Mouse (Mus musculus): ENCODE data around the gene Gm49342. TPM values are rescaled to one million over a fixed set of nuclear protein-coding genes. Genes with fewer than 3 reads are reported as not detected.
A peak's percentile ranks its signal among the peaks of the same experiment; 100 is the strongest.
"Not testable (repeated sequence)": the region's sequence is repeated elsewhere in the genome, so short reads cannot be mapped to it uniquely, and the experiment has no call there.

The Gm49342 gene
- total and polyA plus RNA-seq, 2 experiments from 2014 or later, result not detected

DNA sequence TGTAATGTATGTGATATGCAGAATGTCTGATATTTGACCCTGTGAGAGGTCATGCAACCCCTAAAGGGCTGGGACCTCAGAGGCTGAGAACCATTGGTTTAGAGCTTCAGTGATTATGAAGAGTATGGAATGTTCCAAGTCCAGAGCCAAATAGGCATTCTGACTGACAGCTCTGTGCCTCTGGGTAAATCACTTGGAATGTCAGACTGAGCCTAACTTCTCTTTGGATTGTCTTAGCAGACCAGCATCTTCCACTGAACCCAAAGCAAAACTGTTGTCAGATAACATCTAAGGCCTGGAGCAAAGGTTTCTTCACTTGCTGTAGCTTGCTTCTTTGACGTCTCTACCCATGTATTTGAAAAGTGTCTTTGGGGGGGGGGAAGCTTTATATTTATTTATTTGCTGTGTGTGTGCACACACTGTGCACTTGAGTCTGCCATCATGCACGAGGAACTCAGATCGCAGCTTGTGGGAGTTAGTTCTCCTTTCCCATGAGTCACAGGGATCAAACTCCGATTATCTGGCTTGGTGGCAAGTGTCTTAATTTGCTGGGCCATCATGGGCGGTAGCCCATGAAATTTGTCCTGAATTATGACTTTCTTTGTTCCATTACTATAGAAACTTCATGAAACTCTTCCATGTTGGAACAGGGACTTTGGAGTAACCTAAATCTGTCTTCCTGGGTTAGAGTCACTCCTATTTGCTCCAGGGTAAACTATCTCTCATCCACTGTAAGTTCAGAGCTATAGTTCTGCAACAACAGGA is 24.1 kb downstream of the Gm49342 start:
- WGBS, result 88% methylated on average over 5 of the region's 5 CpGs
- Histone ChIP-seq H3K27ac (ENCODE audit: low read depth) (no peak overlapping the region), H3K36me3 (replicated peaks; ENCODE audit: control insufficient read depth, insufficient read depth, low read length) (no peaks in the 10 kb centered on the region), H3K4me3 (ENCODE audit: low read depth, low read length) (no peak overlapping the region), H3K9ac (replicated peaks; ENCODE audit: low read depth, low read length) (no peak overlapping the region), H3K9me3 (replicated peaks; ENCODE audit: control insufficient read depth, low read length) (no peaks in the 10 kb centered on the region), H3K27me3 (ENCODE audit: control insufficient read depth, insufficient read depth, low read length) (no peaks in the 10 kb centered on the region), H3K4me2 (ENCODE audit: low read depth, low read length) (no peak overlapping the region), H3K4me1 (ENCODE audit: control insufficient read depth, insufficient read depth) (no peaks in the 10 kb centered on the region)
- no peak for ATAC-seq (ENCODE audit: insufficient read depth, low read depth)
- no peak for DNase-seq (ENCODE audit: low spot score)
- no peak for TF ChIP-seq EP300 (IDR thresholded peaks at IDR 0.05; ENCODE audit: low read depth)
- no peak for TF ChIP-seq CTCF (IDR thresholded peaks at IDR 0.05; ENCODE audit: low read depth)

DNA sequence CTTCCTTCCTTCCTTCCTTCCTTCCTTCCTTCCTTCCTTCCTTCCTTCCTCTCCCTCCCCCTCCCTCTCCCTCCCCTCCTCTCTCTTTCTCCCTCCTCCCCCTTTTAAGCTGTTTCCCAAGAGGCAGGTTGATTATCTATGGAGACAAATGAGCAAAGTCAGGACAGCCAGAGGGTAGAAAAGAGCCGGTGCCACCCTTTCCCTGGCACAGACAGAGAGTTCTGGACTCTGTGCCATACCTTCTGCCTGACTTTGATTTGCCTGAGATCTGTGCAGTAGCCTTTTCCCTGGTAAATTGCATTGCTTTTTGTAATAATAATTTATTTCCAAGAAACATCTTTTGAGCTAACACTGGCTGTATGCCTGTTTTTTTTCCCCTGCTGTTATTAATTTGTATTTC is 24.7 kb downstream of the Gm49342 start:
- 33% methylated on average over 1 of the region's 1 CpGs for WGBS
- ATAC-seq (ENCODE audit: insufficient read depth, low read depth), result no peak
- DNase-seq (ENCODE audit: low spot score), result no peak
- H3K27ac ChIP-seq (ENCODE audit: low read depth), result no peak overlapping the region
- TF ChIP-seq EP300 (IDR thresholded peaks at IDR 0.05; ENCODE audit: low read depth) (no peak), CTCF (IDR thresholded peaks at IDR 0.05; ENCODE audit: low read depth) (no peak)
- H3K4me3 ChIP-seq (ENCODE audit: low read depth, low read length), result no peak overlapping the region
- no peaks in the 10 kb centered on the region for H3K27me3 ChIP-seq (ENCODE audit: control insufficient read depth, insufficient read depth, low read length)
- H3K9ac ChIP-seq (replicated peaks; ENCODE audit: low read depth, low read length), result no peak overlapping the region
- H3K4me1 ChIP-seq (ENCODE audit: control insufficient read depth, insufficient read depth), result no peaks in the 10 kb centered on the region
- 0 out of 2 replicates have a peak overlapping the region, but pooled peaks have one; percentile 22 for H3K4me2 ChIP-seq (ENCODE audit: low read depth, low read length)
- no peaks in the 10 kb centered on the region for H3K9me3 ChIP-seq (replicated peaks; ENCODE audit: control insufficient read depth, low read length)
- H3K36me3 ChIP-seq (replicated peaks; ENCODE audit: control insufficient read depth, insufficient read depth, low read length), result no peaks in the 10 kb centered on the region

DNA sequence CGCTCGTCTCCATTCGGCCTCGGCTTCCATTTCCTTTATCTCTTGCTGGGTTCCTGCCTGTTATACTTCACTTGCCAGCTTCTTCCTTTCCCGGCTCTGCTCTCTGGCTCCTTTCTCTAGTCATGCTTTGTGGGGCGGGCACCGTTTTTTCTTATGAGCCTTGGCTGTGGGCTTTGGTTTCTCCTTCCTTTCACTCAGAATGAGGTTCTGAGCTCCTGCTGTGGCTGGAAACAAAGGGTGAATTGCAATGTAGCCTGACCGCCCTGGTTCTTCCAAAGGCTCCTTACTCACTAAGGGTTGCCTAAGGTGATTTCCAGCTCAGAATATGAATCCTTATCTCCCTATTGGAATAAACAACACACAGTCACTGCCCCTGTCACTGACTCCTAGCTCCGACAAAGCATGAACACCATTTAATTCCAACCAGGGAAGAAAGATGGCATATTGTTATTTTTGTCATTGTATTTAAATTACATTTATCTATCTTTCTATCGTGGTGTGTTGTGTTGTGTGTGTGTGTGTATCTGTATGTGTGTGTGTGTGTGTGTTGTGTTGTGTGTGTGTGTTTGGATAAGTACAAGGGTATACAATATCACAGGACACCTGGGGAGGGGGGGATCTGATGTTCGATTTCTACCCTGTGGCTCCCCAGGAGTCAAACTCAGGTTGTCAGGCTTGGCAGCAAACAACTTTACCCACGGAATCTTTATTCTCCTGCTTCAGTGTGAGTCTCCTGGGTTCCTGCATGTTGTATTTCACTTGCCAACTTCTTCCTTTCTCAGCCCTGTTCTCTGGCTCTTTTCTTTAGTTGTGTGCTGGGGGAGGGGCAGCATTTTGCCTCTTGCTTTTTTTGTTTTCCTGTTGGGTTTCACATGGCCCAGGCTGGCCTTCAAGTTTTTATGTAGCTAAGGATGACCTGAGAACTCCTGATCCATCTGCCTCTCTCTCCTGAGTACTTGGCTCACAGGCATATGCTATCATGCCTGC is 25.5 kb downstream of the Gm49342 start:
- Histone ChIP-seq H3K4me1 (ENCODE audit: control insufficient read depth, insufficient read depth) (no peaks in the 10 kb centered on the region), H3K9me3 (replicated peaks; ENCODE audit: control insufficient read depth, low read length) (no peaks in the 10 kb centered on the region), H3K4me2 (ENCODE audit: low read depth, low read length) (peak overlapping the region; percentile 22; the same call in 1 of the 2 replicates), H3K4me3 (ENCODE audit: low read depth, low read length) (no peak overlapping the region), H3K9ac (replicated peaks; ENCODE audit: low read depth, low read length) (no peak overlapping the region), H3K27me3 (ENCODE audit: control insufficient read depth, insufficient read depth, low read length) (no peaks in the 10 kb centered on the region), H3K27ac (ENCODE audit: low read depth) (peak overlapping the region; percentile 43; the same call in 1 of the 2 replicates), H3K36me3 (replicated peaks; ENCODE audit: control insufficient read depth, insufficient read depth, low read length) (no peaks in the 10 kb centered on the region)
- ATAC-seq (ENCODE audit: insufficient read depth, low read depth), result no peak
- TF ChIP-seq CTCF (IDR thresholded peaks at IDR 0.05; ENCODE audit: low read depth) (no peak), EP300 (IDR thresholded peaks at IDR 0.05; ENCODE audit: low read depth) (no peak)
- no peak for DNase-seq (ENCODE audit: low spot score)
- 26% methylated on average over 12 of the region's 12 CpGs for WGBS

GRCm38 (mm10) chr14:50970822-50971221 is 26.5 kb downstream of the Gm49342 start:
- TF ChIP-seq EP300 (IDR thresholded peaks at IDR 0.05; ENCODE audit: low read depth) (no peak), CTCF (IDR thresholded peaks at IDR 0.05; ENCODE audit: low read depth) (no peak)

DNA sequence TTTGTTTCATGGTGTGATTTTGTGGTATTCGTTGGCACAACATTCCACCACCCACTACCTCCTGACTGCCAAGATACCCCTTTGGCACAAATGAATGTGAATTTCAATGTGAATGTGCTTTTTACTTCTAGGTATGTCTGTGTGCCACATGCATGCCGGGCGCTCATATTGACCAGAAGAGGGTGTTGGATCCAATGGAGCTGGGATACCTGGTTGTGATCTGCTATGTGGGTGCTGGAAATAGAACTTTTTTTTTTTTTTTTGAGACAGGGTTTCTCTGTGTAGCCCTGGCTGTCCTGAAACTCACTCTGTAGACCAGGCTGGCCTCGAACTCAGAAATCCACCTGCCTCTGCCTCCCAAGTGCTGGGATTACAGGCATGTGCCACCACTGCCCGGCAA is 28.7 kb downstream of the Gm49342 start:
- not testable (repeated sequence) for H3K4me1 ChIP-seq (ENCODE audit: control insufficient read depth, insufficient read depth); H3K27ac ChIP-seq (ENCODE audit: low read depth); H3K27me3 ChIP-seq (ENCODE audit: control insufficient read depth, insufficient read depth, low read length); ATAC-seq (ENCODE audit: insufficient read depth, low read depth); DNase-seq (ENCODE audit: low spot score); H3K4me2 ChIP-seq (ENCODE audit: low read depth, low read length); H3K36me3 ChIP-seq (replicated peaks; ENCODE audit: control insufficient read depth, insufficient read depth, low read length); H3K9ac ChIP-seq (replicated peaks; ENCODE audit: low read depth, low read length); H3K9me3 ChIP-seq (replicated peaks; ENCODE audit: control insufficient read depth, low read length); H3K4me3 ChIP-seq (ENCODE audit: low read depth, low read length)
- WGBS, result 84% methylated on average over 5 of the region's 5 CpGs

More at GRCm38 (mm10) chr14:50970822-50971221, 26.5 kb downstream of the Gm49342 start:
- no peaks in the 10 kb centered on the region for H3K27me3 ChIP-seq (ENCODE audit: control insufficient read depth, insufficient read depth, low read length)
- H3K9ac ChIP-seq (replicated peaks; ENCODE audit: low read depth, low read length), result no peak overlapping the region
- no peak for ATAC-seq (ENCODE audit: insufficient read depth, low read depth)
- no peak overlapping the region for H3K4me3 ChIP-seq (ENCODE audit: low read depth, low read length)
- 71% methylated on average over 1 of the region's 1 CpGs for WGBS
- no peak overlapping the region for H3K4me2 ChIP-seq (ENCODE audit: low read depth, low read length)
- H3K27ac ChIP-seq (ENCODE audit: low read depth), result no peak overlapping the region
- H3K9me3 ChIP-seq (replicated peaks; ENCODE audit: control insufficient read depth, low read length), result no peaks in the 10 kb centered on the region
- H3K4me1 ChIP-seq (ENCODE audit: control insufficient read depth, insufficient read depth), result no peaks in the 10 kb centered on the region
- no peak for DNase-seq (ENCODE audit: low spot score)
- H3K36me3 ChIP-seq (replicated peaks; ENCODE audit: control insufficient read depth, insufficient read depth, low read length), result no peaks in the 10 kb centered on the region

All from heart, postnatal 0 days (tissue).